Mouse (Mus musculus) brain, embryonic 14.5 days (tissue): ENCODE measurements around the gene Aplp2.

Experiments
- CTCF ChIP-seq: fragments of 200-500 bp; IDR thresholded peaks from 2 replicates; pipeline ENCODE4 v1.5.1; 2012; ENCODE audit warnings: inconsistent platforms, mild to moderate bottlenecking, moderate library complexity, borderline replicate concordance; ENCODE audit not compliant: insufficient read depth, insufficient read length; ENCODE audit errors: extremely low read depth
- POLR2A ChIP-seq: fragments of 200-500 bp; IDR thresholded peaks from 2 replicates; pipeline ENCODE4 v1.6.1; 2012; ENCODE audit warnings: mild to moderate bottlenecking, inconsistent platforms, borderline replicate concordance; ENCODE audit not compliant: poor library complexity, insufficient read depth, insufficient read length, severe bottlenecking; ENCODE audit errors: extremely low read depth

GRCm38 (mm10) chr9:31175978-31176377 lies 35.6 kb downstream of the Aplp2 start:
- TF ChIP-seq CTCF (no peak), POLR2A (no peak)
